Mouse (Mus musculus) frontal cortex, postnatal 36 days (tissue): Measurements from ENCODE around the gene Plxnb3.
A peak's percentile ranks its signal among the peaks of the same experiment; 100 is the strongest.
"Not testable (repeated sequence)": the region's sequence is repeated elsewhere in the genome, so short reads cannot be mapped to it uniquely, and the experiment has no call there.

ENCODE experiments used
- DNase-seq, 2 experiments: peaks; one replicate each; pipeline ENCODE4 v3.0.0; 2022; ENCODE audit warnings: low spot score in 2 of 2

Gene Plxnb3

DNA sequence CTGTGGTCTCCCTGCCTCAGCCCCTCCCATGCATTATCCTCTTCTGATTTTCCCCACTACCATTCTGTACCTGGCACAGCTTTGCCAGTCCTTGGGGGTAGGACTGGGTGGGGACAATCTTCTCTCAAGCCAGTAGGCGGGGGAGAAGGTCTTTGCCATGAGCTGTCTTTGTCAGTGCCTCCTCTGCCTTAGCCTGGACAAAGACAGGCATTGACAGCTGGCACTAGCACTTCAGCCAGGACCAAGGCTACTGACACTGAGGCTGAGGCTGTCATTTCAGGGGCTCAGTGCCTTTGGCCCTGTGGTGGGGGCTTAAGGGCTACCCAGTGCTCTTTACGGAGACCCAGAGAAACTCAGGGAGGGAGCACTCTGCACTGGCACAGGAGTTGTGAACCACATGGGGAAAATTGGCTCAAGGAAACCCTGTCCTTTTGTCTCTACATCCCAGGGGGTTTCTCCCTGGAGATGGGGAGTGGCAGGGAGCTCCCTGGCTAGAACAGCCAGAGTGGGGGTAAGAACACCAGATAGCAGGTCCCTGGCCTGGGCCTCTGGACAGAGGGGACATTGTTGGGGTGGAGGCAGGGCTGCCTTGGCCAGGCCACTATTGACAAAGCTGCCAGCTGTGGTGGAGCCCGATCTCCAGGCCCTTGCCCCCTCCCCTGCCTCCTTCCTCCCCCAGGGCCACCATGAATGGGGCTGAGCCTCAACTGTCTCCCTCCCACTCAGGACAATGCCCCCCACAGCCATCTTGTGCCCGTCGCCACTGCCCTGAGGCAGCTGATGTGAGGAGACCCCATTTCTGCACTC, at the start of gene Plxnb3:
TSS of gene Plxnb3 (plus strand) at position 757 of the 807 bp plus-strand sequence.
- DNase-seq: no peak

DNA sequence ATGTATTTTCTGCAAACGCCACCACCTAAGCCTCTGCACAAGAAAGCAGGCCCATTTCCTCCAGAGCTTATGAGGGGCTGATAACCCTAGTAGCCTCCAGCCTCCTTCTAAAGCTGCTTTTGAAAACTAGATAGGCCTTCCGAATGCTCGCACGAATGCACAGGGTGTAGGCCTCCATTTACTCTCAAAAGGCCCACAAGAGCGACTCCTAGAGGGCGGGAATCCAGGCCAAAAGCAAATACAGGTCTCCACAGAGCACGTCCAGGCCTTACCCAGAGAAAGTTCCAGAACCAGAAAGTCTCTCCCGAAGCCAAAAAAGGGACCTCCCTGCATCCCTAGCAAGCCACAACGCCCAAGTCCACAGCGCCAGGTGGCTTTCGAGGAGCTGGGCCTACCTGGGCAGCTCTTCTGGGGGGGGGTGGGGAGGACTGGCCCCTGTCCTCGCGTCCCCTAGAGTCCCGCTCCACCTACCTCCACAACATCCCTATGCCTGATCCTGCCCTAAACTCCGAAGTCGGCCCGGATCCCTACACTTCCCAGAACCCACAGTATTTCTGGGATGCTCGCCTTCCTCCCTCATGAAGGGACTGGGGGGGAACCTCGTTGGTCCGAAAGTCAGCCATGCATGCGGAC, 41.3 kb upstream of the Plxnb3 start:
- DNase-seq: no peak

DNA sequence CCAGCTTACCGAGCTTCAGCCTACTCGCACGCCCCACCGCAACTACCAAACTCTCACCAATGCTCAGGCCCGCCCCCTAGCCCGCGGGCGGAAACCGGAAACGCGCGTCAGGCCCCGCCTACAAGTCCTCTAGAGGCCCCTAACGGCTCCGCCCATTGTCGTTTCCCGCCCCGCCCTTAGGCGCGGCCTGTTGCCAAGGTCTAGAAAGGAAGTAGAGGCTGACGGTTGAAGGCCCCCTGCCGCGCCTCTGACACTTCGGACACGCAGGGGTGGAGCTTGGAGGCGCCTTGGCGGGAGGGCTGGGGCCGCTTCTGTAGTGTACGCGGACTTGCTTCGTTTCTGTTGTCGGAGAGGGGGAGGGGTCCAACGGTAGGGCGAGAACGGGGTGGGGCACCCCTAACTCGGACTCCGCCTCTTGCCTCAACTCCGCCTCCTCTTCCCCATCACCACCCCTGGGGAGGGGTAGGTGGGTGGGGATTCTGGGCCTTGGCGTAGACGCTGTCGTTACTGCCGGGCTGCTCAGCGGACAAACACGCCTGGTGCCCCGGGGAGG, 40.7 kb upstream of the Plxnb3 start, which contains the start of the genes Bcap31 and Abcd1:
TSS of gene Bcap31 (minus strand) at position 67 of the 553 bp plus-strand sequence.
TSS of gene Abcd1 (plus strand) at position 489 of the 553 bp plus-strand sequence.
- peak; percentile 84 to 88 for DNase-seq

DNA sequence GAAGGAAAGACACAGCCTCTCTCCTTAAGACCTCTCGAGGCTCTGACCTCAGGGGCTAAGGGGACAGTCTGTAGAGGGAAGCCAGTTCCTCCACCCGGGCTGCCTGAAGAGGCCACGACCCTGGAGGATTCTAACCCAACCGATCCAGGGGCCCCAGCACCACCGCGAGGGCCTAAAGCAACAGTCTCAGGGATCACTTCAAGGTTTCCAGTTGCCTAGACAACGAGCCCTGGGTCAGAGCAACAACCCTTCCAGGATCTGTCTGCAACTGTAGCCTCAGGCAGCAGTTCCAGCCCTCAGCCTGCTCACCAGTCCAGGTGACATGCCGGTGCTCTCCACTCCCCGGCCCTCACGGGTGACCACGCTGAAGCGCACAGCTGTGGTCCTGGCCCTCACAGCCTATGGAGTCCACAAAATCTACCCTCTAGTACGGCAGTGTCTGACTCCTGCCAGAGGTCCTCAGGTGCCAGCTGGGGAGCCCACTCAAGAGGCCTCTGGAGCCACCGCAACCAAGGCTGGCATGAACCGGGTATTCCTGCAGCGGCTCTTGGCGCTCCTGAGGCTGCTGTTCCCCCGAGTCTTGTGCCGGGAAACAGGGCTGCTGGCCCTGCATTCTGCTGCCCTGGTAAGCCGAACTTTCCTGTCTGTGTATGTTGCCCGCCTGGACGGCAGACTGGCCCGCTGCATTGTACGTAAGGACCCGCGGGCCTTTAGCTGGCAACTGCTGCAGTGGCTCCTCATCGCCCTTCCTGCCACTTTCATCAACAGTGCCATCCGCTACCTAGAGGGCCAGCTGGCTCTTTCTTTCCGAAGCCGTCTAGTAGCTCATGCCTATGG, 40.0 kb upstream of the Plxnb3 start:
- DNase-seq: no peak

DNA sequence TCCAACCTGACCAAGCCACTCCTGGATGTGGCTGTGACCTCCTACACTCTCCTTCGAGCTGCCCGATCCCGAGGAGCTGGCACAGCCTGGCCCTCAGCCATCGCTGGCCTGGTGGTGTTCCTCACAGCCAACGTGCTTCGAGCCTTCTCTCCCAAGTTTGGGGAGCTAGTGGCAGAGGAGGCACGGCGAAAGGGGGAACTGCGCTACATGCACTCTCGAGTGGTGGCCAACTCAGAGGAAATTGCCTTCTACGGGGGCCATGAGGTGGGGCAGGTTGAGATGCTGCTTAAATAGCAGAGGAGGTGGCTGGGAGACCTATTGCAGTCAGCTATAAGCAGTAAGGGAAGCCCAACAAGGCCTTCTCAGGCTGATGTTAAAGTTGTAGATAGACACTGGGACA, 39.2 kb upstream of the Plxnb3 start:
- no peak for DNase-seq

DNA sequence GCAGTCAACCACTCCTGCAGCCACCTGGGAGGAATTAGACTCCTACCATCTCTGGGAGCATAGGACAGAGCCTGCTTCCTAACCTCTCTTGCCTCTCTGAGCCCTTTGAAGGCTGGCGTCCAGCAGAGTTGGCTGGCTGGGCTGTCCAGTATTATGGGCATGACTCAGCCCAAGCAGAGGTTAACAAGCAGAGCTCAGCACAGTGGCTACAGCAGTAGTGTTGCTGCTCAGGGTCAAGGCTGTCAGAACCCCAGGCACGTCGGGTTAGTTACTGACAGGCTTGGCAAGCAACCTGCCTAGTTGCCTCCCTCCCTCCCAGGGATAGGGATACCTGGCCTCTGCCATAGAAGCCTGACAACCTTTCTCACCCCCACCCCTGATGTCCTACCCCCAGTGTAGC, 38.6 kb upstream of the Plxnb3 start:
- no peak for DNase-seq

DNA sequence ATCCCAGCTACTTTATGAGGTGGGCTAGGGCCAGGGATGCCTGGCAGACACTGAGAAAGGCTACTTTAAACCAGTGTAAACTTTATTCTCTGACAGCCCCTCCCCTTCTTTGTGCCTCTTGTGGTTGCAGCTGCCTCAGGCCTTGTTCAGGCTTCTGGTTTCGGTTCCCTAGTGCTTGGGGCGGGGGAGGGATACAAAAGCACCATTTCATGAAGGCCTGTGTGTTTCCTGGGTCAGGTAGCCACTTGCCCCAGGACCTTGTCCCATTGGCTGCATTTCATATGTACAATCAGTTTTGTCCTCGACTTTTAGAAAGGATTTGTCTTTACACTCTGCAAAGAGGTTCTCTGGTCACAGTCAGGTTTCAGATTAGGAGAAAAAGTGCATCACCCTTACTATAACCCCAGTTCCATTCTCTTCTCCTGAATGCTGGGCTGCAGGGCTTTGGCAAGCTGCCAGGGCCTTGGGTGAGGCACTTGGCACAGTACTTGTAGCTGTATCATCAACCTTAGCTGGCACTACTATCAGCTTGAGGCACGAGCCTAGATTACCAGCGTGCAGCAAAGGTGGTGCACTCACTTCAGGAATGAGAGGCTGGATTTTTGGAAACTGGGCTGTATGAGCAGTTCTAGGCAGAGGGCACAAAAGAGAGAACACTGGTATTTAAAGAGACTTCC, 38.1 kb upstream of the Plxnb3 start:
- no peak for DNase-seq

DNA sequence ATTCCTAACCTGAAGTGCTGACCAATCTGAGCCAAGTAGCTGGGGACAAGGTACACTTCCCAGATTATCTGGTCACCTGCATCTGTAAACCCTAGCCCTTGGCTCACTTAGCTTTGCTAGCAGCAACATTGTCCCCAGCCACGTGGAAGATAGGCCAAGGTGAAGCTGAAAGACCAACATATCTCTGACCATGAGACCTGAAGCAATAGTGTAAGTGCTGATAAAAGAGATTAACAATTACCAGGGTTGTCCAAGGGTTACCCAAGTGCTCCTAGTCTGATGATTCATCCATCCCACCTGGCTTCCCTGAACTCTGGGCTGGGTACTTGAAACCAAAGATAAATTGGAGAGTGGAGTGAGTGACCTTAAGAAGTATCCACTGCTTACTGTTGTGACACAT, 26.0 kb upstream of the Plxnb3 start:
- no peak for DNase-seq

DNA sequence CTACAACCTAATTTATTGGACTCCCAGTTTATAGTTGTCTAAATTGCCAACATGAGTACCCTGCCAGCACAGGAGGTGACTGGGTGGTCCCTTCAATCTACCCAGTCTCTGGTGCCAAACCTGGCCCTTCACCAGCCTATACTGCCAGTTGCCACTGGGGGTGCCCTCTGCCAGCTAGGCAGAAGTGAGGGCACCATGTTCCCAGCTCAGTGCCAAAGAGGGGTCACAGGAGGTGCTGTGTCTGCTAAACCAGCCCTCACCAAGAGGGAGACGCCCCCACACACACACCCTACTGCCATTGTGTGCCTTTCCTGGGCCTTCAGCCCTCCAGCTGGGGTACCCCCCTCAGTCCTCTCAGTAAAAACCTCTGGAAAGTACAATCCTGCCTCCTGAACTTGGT, 18.7 kb upstream of the Plxnb3 start:
- no peak for DNase-seq

DNA sequence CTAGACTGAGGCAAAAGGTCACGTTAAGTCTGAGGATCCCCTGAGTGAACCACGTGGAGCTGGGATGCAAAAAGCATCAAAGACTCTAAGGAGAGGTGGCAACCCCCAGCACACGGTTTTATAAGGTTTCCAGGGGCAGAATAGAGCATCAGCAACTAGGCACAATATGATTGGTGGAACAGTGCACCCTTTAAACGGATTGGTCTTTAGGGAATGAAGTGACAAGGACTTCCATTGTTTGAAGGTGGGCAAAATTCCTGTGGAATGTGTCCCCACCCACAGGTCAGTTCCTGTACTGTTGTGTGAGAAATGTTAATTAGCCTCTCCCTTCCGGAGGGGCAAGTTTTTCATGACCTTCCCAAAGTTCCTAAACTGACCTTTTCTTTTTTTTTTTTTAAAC, 17.7 kb upstream of the Plxnb3 start:
- DNase-seq: no peak

DNA sequence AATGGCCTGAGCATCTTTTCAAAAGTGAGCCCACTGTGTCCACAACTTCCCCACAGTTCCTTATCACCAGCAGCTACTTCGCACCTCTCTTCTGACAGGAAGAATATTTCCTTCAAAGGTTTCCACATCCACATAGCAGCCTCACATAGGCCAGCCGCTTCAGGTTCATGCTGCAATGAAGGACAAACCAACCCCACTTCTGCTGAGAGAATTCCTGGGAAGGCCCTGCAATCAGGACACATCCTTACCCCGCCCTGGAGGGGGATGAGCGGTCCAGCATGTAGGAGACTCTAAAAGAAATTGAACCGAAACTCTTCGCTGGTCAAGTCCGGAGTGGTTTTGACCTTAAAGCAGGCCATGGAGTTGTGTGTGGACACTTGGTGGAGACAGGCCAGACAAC, 17.0 kb upstream of the Plxnb3 start:
- DNase-seq: not testable (repeated sequence)

DNA sequence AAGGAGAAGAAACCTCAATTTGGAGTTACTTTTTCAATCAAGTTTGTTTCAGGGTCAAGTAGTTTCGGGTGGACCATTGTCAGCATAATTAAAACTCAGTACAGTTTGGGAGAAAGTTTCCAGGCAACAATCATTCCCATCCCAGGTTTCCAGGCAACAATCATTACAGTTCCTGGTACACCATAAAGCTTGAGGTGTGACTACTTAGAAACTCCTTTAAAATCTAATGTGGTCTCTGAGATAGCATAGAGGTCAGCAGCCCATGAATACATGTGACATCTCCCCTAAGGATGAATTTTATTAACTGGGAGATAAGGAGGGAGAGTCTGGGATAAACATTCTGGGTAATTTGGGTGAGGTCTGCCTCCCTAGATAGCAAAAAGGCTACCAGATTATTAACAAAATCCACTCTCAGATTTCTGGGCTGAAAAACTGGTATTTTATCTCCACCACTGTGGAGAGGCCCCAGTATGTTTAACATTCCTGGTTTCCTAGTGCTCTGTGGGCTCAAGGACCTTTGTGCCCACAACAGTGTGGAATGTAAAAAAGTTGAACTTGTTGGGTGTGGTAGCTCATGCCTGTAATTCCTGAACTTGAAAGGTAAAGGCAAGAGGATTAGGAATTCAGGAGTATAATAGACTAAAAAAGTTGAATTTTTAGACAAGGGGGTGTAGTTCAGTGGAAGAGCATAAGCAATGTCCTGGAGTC, 12.0 kb upstream of the Plxnb3 start:
- DNase-seq: no peak

DNA sequence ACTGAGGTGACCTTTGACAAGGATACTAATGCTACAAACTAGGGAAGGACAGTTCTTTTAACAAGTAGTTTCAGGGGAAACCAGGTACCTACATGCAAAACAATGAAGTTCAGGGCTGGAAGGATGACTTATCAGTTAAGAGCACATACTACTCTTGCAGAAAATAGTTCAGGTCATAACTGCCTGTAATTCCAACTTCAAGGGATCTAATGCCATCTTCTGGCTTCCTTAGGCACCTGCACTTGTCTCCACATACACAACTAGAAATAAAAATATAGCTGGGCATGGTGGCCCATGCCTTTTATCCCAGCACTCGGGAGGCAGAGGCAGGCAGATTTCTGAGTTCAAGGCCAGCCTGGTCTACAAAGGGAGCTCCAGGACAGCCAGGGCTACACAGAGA, 7.9 kb upstream of the Plxnb3 start:
- DNase-seq: no peak

DNA sequence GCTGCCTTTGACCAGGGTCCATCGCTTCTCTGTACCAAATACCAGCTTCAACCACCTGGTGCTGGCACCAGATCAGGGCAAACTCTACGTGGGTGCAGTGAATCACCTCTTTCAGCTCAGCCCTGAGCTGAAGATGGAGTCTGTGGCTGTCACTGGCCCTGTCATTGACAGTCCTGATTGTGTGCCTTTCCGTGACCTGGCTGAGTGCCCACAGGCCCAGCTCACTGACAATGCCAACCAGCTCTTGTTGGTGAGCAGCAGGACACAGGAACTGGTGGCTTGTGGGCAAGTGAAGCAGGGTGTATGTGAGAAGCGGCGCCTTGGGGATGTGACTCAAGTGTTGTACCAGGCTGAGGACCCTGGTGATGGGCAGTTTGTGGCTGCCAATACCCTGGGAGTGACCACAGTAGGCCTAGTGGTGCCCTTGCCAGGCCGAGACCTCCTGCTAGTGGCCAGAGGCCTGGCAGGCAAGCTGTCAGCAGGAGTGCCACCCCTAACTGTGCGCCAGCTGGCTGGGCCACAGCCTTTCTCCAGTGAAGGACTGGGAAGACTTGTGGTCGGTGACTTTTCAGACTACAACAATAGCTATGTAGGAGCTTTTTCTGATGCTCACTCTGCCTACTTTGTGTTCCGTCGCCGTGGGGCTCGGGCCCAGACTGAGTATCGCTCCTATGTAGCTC, 1.9 kb downstream of the Plxnb3 start:
- DNase-seq: no peak

DNA sequence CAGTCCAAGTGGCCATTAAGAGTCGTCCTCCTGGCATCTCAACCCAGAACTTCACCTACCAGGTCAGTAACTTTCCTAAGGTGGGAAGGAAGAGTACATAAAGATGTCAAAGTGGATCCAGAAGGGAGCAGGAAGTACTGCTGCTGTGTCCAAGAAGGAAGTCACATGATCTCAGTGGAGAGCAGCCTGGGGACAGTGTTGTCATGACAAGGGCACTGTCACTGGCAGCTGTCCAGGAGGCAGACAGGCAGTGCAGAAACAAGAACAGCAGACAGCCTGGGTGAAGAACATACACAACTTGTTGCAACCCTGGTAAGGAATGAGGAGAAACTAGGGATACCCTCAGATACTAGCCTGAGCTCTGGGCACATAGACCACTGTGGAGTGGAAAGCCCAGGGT, 8.4 kb downstream of the Plxnb3 start:
- no peak for DNase-seq

DNA sequence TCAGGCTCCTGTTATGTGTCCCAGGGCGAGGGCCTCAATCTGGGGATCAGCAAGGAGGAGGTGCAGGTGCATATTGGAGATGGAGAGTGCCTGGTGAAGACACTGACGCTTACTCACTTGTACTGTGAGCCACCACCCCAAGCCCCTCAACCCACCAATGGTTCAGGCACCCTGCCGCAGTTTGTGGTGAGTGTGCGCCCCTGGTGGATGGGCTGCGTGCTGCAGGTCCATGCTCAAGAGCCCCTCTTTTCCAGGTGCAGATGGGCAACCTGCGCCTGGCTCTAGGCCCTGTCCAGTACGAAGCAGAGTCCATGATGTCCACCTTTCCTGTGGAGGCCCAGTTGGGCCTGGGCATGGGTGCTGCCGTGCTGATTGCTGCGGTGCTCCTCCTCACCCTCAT, 10.4 kb downstream of the Plxnb3 start:
- DNase-seq: no peak

DNA sequence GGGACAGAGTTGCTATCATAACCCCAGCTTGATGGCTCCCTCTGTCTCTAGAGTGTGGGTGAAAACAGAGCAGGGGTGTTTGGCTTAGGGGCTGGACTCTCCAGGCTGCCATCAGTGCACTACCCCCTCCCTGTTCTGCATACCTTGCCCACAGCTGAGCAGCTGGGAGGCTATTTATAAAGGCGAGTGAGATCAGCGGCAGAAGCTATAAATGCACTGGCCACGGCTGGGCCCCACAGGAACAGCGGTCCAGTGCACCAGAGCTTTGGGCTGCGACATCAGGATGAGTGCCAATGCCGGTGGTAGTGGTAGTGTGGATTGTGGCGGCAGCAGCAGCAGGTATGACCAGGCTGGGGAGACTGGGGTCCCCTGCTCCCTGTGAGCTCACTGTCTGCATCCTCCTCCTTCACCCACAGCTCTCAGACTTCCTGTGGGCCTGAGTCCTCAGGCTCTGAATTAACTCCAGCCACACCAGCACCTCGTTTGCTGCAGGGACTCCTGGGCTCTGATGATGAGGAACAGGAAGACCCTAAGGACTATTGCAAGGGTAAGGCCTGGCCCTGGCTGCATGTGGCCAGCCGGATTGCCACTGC, 17.4 kb downstream of the Plxnb3 start, which contains the start of gene Srpk3:
TSS of gene Srpk3 (plus strand) at position 238 of the 593 bp plus-strand sequence.
- peak in 1 of 2 experiments; percentile 33 for DNase-seq

DNA sequence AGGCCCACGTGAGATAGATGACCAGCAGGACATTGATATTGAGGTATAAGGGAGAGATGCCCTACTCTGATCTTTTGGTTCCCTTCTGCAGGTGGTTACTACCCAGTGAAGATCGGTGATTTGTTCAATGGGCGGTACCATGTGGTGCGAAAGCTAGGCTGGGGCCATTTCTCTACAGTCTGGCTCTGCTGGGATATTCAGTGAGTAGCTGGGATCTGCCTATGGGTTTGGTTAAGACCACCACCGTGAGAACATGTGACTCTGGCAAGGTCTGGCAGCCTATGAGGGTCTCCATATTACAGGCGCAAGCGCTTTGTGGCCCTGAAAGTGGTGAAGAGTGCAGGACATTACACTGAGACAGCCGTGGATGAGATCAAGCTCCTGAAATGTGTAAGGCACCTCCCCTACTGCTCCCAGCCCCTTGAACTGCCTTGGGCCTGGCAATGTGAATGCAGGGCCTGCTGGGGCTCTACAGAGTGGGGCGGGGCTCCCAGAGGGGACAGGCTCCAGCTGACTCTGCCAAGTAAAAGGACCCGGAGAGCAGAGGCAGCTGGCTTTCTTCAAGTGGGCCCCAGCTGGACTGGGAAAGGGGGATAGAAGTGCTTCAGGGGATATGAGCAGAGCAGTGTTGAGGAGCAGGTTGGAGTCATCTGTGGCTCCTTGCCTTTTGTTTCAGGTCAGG, 18.1 kb downstream of the Plxnb3 start:
- no peak for DNase-seq

DNA sequence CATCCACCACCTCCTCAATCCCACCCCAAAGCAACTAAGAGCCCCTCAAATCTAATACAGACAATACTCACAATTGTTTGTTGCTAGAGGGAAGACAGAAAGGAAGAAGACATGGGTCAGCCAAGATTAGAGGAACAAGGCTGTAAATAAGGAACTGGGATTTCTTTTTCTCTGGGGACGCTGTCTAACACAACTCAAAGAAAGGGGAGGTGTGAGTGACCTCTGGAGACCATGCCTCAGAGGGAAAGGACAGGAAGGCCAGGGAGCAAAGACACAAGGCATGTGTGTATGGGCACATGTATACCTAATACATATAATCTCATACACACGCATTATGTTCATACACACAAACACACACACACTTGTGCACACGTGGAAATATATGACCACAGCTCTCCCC, 25.3 kb downstream of the Plxnb3 start:
- no peak for DNase-seq
